Mouse (Mus musculus): ENCODE results near the gene Inka1. TPM values are rescaled to one million over a fixed set of nuclear protein-coding genes. Genes with fewer than 3 reads are reported as not detected.
"Not testable (repeated sequence)": the region's sequence is repeated elsewhere in the genome, so short reads cannot be mapped to it uniquely, and the experiment has no call there.

Inka1 gene
- polyA plus RNA-seq (2012; ENCODE audit: insufficient read depth, insufficient read length, missing spikeins), result 5.1 and 5.5 TPM in 2 replicates

DNA sequence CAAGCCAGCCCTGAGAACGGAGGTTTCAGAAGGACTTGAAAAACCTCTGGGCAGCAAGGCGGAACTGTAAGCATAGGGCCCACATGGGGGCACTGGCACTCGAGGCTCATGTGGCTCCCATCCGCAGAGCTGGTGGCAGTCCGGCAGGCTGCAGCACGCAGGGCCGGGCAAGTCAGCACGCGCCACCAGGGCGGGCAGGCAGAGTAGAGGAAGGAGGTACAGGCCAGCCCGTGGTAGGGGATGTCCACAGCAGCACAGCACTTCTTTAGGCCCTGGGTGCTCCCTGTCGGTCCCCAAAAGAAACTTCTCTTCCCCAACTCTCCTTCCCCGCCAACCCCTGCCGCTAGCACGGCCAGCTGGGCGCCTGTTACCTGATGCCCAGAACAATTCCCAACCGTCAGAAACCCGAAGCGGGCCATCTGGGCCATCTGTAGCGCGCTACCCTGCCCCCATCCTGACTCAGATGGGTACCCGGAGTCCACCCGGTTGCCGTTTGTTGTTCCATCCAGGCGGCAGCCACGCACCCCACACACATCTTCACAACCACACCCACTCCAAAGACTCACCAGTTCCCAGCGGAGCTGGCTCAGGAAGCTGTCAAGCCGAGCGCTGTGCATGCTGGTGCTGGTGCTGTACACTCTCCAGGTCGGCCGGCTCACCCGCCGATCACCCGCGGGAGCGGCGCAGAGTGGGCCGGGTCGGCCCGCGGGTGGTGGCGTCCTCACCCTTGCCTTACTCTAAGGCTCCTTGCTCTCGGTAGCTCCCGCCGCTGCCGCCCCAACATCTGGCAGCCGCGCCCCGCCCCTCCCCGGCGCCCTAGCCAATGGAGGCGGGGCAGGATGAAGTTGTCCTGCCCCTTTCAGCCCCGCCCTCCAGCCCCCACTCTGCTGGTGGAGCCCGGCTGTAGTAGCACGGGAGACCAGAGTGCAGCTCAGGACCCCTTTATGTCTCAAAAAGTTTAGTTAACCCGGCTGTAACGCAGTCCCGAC is at the start of gene Inka1:
Gene Inka1 (minus strand): TSS at position 749 of the 989 bp plus-strand sequence.
- Histone ChIP-seq H3K4me3 (ENCODE audit: insufficient read depth, low read depth, low read length) (peak within 1 kb of the TSS; percentile 93), H3K4me1 (ENCODE audit: control insufficient read depth, insufficient read depth, insufficient read length, low read length) (peaks cover 18% of the 10 kb centered on the region)

DNA sequence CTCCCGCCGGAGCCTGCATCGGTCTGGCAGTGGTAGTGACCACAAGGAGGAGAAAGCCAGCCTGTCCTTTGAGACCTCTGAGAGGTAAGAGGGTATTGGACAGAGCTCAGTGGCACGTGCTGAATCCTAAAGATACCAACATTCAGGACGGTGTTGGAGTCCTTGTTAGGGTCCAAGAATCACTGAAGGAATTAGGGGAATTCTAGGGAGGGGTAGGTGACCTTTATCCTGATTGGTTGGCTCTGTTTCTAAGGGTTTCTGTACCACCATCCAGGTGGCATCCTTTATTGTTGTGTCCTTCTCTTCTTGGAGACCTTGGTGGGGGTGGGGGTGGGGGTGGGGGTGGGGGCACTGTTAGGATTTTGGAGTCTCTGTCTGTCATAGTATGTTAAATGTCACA is 46.4 kb upstream of the Inka1 start:
- no peak overlapping the region for H3K27ac ChIP-seq (replicated peaks; ENCODE audit: low read depth, low read length)
- no peak overlapping the region for H3K4me3 ChIP-seq (ENCODE audit: insufficient read depth, low read depth, low read length)

More for the DNA sequence above, at the start of gene Inka1:
- H3K27ac ChIP-seq (replicated peaks; ENCODE audit: low read depth, low read length), result peak within 1 kb of the TSS; percentile 100

DNA sequence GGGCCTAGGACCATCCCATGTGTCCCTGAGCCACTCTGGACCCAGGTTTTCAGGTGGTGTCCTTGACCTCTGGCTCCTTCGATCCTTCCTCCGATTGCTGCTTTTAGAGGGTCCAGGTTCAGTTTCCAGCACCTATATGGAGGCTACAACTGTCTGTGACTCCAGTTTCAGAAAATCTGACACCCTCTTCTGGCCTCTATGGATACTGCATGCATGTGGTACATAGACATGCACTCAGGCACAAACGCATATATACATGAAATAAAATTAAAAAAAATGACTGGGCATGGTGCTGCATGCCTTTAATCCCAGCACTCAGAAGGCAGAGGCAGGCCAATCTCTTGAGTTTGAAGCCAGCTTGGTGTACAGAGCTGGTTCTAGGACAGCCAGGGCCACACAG is 42.2 kb upstream of the Inka1 start:
- Histone ChIP-seq H3K27ac (replicated peaks; ENCODE audit: low read depth, low read length) (no peak overlapping the region), H3K4me1 (ENCODE audit: control insufficient read depth, insufficient read depth, insufficient read length, low read length) (no peaks in the 10 kb centered on the region), H3K4me3 (ENCODE audit: insufficient read depth, low read depth, low read length) (no peak overlapping the region)

More for the DNA sequence above, 46.4 kb upstream of the Inka1 start:
- peaks cover 5% of the 10 kb centered on the region; the same call in 1 of the 2 replicates for H3K4me1 ChIP-seq (ENCODE audit: control insufficient read depth, insufficient read depth, insufficient read length, low read length)

DNA sequence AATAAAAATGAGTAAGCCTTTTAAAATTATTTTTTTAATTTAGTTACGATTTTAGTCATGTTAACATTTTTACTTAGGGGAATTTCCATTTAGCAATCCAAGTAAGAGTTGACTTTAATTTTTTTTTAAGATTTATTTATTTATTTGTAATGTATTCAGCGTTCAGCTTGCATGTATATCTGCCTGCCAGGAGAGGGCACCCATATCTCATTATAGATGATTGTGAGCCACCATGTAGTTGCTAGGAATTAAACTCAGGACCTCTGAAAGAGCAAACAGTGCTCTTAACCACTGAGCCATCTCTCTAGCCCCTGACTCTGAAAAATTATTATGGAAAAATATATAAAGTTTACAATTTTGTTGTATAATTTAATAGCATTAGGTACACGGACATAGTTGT is 40.9 kb upstream of the Inka1 start:
- Histone ChIP-seq H3K27ac (replicated peaks; ENCODE audit: low read depth, low read length) (no peak overlapping the region), H3K4me1 (ENCODE audit: control insufficient read depth, insufficient read depth, insufficient read length, low read length) (no peaks in the 10 kb centered on the region), H3K4me3 (ENCODE audit: insufficient read depth, low read depth, low read length) (no peak overlapping the region)

DNA sequence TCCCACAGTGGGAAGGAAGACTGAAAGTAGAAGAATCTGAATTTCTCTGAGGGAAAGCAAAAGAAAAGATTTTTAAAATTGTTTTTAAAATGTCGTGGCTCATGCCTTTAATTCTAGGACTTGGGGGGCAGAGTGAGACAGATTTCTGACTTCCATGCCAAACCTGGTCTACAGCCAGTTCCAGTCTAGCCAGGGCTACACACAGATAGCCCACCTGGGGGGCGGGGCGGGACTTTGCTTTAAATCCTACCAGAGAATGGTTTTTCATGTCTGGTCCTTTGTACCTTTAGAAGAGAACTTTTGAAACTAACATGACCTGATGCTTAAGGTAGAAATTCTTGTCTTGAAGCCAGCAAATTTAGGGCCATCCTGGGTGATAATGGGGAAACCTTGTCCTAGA is 37.5 kb upstream of the Inka1 start:
- no peaks in the 10 kb centered on the region; the same call in 1 of the 2 replicates for H3K4me1 ChIP-seq (ENCODE audit: control insufficient read depth, insufficient read depth, insufficient read length, low read length)
- H3K27ac ChIP-seq (replicated peaks; ENCODE audit: low read depth, low read length), result no peak overlapping the region
- no peak overlapping the region for H3K4me3 ChIP-seq (ENCODE audit: insufficient read depth, low read depth, low read length)

DNA sequence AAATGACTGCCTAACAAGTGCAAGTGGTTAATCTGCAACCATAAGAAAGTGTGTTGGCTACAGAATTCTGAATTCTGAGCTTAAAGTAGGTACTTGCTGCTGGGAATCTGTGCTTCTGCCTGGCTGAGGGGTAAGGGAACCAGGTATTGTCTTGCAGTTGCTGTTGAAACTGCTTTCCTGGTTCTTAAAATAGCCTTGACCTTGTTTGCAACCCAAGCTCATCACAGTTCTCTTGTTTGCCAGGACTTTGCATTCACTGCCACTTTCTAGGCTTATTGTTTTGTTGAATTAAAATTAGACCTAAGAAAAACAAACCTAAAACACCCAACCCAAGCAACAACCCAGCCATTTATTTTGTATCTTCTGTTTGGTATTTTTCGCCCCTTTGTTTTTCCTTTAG is 35.1 kb upstream of the Inka1 start:
- H3K4me3 ChIP-seq (ENCODE audit: insufficient read depth, low read depth, low read length), result no peak overlapping the region
- H3K4me1 ChIP-seq (ENCODE audit: control insufficient read depth, insufficient read depth, insufficient read length, low read length), result no peaks in the 10 kb centered on the region; the same call in 1 of the 2 replicates
- 0 out of 2 replicates have a peak overlapping the region, but pooled peaks have one; percentile 3 for H3K27ac ChIP-seq (replicated peaks; ENCODE audit: low read depth, low read length)

DNA sequence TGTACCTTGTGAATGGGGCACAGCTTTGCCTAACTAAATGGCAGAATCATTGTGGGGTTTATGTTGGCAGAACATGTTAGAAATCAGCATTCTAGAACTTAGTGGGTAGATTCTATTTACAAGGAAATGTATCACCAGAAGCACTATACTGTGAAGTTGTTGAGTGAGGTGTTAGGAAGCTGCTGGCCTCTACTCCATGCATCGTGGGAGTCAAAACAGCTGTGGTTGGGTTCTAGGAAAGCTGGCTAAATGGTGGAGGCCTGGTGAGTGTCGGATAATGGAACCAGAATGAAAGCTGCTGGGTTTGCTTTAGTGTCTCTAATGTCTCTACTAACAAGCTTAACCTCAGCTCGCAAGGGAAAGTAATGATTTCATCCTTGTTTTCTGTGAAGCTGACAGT is 31.4 kb upstream of the Inka1 start:
- Histone ChIP-seq H3K4me3 (ENCODE audit: insufficient read depth, low read depth, low read length) (no peak overlapping the region), H3K4me1 (ENCODE audit: control insufficient read depth, insufficient read depth, insufficient read length, low read length) (no peaks in the 10 kb centered on the region; the same call in 1 of the 2 replicates), H3K27ac (replicated peaks; ENCODE audit: low read depth, low read length) (no peak overlapping the region)

DNA sequence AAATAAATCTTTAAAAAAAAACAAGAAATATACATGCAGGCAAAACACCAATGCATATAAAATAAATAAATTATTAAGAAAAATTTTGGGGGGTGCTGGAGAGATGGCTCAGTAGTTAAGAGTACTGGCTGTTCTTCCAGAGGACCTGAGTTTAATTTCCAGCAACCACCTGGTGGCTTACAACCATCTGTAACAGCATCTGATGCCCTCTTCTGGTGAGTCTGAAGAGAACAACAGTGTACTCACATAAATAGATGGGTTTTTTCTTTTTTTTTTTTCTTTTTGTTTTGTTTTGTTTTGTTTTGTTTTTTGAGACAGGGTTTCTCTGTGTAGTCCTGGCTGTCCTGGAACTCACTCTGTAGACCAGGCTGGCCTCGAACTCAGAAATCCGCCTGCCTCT is 27.9 kb upstream of the Inka1 start:
- not testable (repeated sequence) for H3K4me3 ChIP-seq (ENCODE audit: insufficient read depth, low read depth, low read length); H3K27ac ChIP-seq (replicated peaks; ENCODE audit: low read depth, low read length)
- H3K4me1 ChIP-seq (ENCODE audit: control insufficient read depth, insufficient read depth, insufficient read length, low read length), result peaks cover 11% of the 10 kb centered on the region

DNA sequence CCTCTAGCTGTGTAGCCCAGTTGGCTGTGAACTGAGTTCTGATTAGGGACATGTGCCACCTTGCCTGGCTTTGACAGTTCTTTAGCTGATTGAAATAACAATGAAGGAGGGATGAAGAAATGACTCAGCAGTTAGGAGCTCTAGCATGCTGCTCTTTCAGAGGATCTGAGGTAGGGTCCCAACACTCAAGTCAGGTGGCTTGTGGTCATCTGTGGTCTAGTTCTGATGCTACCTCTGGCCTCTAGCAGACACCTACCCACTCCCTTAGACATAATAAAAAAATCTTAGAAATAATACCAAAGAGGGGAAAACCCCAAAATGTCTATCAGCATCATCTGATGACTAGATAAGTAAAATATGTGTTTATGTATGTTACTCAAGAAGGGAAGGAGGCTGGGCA is 24.7 kb upstream of the Inka1 start:
- Histone ChIP-seq H3K4me1 (ENCODE audit: control insufficient read depth, insufficient read depth, insufficient read length, low read length) (peaks cover 18% of the 10 kb centered on the region), H3K27ac (replicated peaks; ENCODE audit: low read depth, low read length) (peak overlapping the region; percentile 20; the same call in 1 of the 2 replicates), H3K4me3 (ENCODE audit: insufficient read depth, low read depth, low read length) (no peak overlapping the region)

DNA sequence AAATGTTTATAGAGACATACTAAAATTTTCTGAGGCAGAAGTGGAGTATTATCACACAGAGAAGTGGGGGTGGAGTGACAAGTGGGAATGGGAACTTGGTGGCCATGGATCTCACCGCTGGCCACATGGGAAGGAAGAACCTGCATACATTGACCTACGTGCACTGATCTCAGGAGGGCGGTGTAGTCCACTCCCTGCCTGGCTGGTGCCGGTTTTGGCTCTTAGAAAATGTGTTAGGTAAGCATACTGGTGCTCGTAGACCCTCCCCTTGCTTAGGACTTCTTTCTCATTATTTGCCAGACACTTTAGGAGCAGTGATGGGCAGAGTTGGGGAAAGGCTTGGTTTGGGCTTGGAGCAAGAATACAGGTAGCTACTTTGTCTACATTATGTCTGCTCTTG is 22.4 kb upstream of the Inka1 start:
- Histone ChIP-seq H3K27ac (replicated peaks; ENCODE audit: low read depth, low read length) (no peak overlapping the region), H3K4me1 (ENCODE audit: control insufficient read depth, insufficient read depth, insufficient read length, low read length) (peaks cover 27% of the 10 kb centered on the region), H3K4me3 (ENCODE audit: insufficient read depth, low read depth, low read length) (no peak overlapping the region)

DNA sequence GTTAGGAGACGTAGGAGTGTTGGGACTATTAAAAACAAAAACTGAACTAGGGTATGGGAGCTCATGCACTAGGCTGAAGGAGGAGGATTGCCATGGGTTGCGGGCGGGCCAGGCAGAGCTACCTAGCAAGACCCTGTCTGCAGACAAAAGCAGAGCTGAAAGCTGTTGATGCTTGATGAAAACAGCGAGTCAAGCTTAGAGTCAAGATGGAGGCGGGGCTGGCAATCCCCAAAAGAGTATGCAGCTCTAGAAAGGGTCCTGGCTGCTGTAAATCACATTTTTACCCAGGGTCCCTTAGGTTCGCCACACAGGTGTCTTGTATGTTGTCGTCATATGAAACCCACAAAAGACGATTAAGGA is 17.8 kb upstream of the Inka1 start:
- Histone ChIP-seq H3K4me3 (ENCODE audit: insufficient read depth, low read depth, low read length) (peak overlapping the region; percentile 94), H3K27ac (replicated peaks; ENCODE audit: low read depth, low read length) (no peak overlapping the region), H3K4me1 (ENCODE audit: control insufficient read depth, insufficient read depth, insufficient read length, low read length) (peaks cover 16% of the 10 kb centered on the region)

DNA sequence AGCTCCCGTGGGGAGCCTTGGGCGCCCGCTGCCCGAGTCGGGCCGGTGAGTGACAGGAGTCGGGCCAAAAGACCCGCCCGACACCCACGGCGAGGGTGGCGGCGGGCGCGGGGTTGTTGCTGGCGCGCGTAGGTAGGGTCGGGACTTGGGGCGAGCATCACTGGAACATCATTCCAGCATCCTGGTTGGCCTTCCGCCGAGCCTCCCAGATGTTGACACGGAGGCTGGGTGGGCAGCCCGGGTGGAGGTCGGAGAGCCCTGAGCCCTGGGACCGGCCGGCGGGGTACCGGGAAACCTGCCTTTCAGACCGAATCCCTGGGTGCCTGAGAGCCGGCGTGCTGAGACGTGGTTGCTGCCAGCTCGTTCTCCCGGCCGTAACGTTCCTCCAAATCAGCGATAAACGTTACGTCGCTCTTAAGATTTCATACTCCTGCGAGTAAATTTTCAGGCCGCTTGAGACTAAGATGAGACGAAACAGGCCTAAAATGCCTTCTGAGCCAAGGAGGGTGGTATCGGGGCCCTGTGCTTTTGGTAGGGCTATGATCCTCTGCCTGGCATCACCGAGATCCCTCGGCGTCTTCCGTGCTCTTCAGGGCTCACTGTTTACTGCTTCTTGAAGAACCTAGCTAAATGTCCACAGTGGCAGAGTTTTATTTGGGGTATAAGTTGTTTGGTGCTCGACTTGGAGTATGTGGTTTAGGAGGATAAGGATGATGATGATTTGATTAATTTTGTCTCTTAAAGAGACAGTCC is 17.3 kb upstream of the Inka1 start:
- peaks cover 11% of the 10 kb centered on the region for H3K4me1 ChIP-seq (ENCODE audit: control insufficient read depth, insufficient read depth, insufficient read length, low read length)
- H3K4me3 ChIP-seq (ENCODE audit: insufficient read depth, low read depth, low read length), result peak overlapping the region; percentile 94
- H3K27ac ChIP-seq (replicated peaks; ENCODE audit: low read depth, low read length), result peak overlapping the region; percentile 67

DNA sequence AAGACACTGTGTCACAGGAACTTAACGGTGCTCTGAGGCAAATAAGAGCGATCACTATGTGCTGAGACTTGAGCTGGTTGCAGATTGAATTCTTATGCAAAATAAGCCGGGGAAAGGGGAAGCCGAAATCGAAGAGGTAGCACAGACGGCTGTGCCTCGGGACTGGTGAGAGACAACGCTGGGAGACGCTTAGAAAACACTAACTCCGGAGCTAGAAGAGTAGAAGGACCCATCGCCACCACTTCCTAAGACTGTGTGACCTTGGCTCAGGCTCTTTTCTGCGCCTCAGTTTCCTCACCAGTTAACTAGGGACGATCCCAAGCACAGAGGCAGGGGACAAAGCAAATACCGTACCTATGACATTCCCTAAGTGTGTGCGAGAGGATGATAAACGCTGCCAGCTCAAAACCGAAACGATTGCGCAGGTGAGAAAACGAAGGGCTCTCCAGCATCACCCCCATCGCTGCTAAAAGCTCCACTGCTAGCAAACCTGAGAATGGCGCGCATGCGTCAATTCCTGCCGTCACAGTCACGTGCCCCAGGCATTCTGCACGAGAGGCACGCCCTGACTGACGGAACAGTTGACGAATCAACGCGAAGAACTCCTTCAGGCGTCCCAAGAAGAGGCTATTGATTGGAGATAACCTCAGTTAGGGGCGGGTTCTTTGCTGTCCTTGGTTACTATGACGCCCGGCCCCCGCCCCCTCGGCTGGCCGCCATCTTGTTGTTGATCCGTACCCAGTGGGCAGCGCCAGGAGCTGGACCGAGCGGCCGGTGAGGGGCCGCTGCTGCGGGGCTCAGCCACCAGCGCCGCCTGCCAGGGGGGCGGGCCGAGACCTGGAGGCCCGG is 16.5 kb upstream of the Inka1 start, which contains the start of gene Ip6k1:
Gene Ip6k1 (plus strand): TSS at position 580 of the 849 bp plus-strand sequence.
- H3K4me1 ChIP-seq (ENCODE audit: control insufficient read depth, insufficient read depth, insufficient read length, low read length), result peaks cover 10% of the 10 kb centered on the region
- peak within 1 kb of the TSS; percentile 73 for H3K27ac ChIP-seq (replicated peaks; ENCODE audit: low read depth, low read length)
- peak within 1 kb of the TSS; percentile 94 for H3K4me3 ChIP-seq (ENCODE audit: insufficient read depth, low read depth, low read length)

DNA sequence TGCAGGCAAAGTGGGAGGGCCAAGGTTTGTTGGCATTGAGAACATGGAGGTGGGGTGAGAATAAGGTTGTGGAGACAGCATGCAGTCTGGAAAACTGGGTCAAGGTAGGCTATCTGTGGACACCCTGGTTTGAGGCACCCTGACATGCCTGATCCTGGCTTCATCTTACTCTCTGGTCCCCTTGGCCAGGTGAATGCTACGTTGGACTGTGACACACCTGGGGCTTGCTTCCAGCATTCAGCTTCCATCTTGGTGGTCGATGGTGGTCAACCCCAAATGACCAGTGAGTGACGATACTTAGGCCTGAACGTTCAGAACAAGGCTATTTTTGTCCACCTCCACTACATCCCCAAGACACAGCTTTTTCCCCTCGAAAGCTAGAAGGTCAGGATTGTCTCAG is 10.4 kb upstream of the Inka1 start, which contains the start of gene Gm20662:
Gene Gm20662 (plus strand): TSS at position 301 of the 400 bp plus-strand sequence.
- no peak within 1 kb of the TSS for H3K27ac ChIP-seq (replicated peaks; ENCODE audit: low read depth, low read length)
- H3K4me3 ChIP-seq (ENCODE audit: insufficient read depth, low read depth, low read length), result no peak within 1 kb of the TSS
- no peaks in the 10 kb centered on the region for H3K4me1 ChIP-seq (ENCODE audit: control insufficient read depth, insufficient read depth, insufficient read length, low read length)

Data from brown adipose tissue, adult 24 weeks (tissue).